Mouse (Mus musculus): ENCODE data around the gene Gm20708. TPM values are rescaled to one million over a fixed set of nuclear protein-coding genes. Genes with fewer than 3 reads are reported as not detected.
"Not testable (repeated sequence)": the region's sequence is repeated elsewhere in the genome, so short reads cannot be mapped to it uniquely, and the experiment has no call there.

Gene Gm20708
- polyA plus RNA-seq, 1 experiment, result not detected

DNA sequence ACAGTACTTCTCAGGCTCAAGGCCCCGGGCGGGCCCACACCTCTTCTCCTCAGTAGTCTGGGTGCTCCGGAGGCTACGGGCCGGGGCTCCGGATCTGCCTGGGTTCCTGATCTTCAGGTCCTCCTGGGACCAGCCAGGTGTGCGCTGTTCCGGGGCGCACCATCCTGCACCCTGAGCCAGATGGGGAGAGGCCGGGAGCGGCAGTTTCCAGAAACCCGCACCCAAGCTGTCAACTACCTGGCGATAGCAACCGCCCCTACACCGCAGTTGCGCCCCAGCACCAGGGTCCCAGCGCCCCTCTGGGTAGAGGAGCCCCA lies 29.3 kb upstream of the Gm20708 start:
- DNase-seq (ENCODE audit: low read depth, low spot score), result peak; percentile 45
- WGBS, result 3% methylated on average over 17 of the region's 17 CpGs

DNA sequence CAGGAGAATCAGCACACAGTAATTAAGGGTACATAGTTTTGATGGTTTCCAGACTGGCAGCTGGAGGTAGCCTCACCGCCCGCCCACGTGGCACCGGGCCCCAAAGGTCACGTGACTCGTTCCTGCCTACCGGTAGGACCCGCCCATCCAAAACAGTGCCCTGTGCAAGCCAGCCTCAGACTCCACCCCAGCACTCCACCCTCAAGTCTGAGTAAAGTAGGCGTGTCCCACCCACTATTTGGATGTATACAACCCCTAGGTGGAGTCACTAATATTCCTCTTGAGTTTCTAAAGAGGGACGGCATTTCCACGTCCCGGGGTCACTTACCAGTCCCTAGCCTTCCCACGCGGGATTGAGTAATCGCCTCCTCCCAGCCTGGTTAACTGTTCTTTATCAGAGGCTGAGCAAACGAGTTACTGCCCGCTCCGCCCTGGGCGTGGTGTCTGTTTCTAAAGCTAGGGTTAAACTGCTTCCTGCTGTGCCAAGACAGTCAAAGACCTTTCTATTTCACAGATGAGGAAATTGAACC lies 28.8 kb upstream of the Gm20708 start:
- peak; percentile 96 for DNase-seq (ENCODE audit: low read depth, low spot score)
- WGBS, result 2% methylated on average over 19 of the region's 19 CpGs

DNA sequence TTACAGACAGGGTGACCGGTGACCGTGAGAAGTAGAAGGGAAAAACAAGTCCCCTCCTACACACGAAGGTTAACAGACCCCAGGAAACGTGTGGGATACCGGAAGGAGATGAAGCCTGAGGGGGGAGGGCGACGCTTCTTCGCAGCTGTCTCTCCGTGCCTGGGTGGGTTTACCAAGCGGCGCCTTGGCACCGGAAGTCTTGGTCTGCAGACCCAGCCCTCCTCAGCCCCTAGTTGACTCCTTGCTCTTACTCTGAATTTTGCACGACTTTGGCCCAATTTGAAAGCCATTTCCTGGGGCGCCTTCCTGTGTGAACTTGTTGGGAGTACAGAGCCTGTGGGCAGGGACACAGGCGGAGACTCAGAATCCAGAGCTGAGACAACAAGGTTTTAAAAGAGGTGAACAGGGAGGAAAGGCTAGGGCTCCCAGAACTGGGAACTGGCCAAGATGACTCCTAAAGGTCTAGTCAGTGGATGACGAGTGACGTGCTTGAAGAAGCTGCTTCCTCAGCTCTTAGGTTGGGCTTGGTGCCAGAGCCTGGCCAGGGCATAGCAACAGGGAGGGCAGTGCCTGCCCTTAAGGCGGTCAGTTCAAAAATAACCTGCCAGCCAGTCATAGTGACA lies 28.2 kb upstream of the Gm20708 start:
- DNase-seq (ENCODE audit: low read depth, low spot score), result peak; percentile 77
- 8% methylated on average over 18 of the region's 18 CpGs for WGBS

DNA sequence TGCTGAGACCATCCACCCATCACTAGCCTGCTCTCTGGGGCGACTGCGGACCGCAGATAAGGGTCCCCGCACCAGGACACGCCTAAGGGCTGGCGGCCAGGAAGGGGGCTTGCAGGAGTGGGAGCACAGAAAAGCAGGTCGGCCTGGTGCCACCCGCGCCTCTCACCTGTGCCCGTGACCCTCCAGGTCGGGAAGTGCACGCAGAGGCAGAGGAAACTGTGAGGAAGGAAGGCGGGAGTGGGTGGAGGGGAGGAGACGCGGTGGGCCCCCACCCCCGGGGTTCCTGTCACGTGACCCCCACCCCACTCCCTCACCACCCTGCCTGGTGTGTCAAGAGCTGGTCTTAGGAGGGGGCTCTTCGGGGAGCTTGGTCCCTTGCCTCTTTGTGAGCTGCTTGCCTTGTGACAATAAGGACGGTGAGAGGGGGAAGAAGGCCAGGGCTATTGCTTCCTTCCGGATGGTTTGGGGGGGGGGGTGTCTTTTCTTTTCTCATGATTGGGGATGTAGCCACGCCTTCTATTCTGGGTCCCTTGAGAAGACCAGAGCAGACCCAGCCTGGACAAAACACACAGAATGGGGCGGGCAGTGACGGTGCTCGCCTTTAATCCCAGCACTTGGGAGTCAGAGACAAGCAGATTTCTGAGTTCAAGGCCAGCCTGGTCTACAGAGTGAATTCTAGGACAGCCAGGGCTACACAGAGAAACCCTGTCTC lies 27.3 kb upstream of the Gm20708 start, which contains the start of the genes Tmc8 and Tmc6:
TSS of gene Tmc8 (plus strand) at position 84 of the 712 bp plus-strand sequence.
TSS of gene Tmc6 (minus strand) at position 206 of the 712 bp plus-strand sequence.
- no peak for DNase-seq (ENCODE audit: low read depth, low spot score)

DNA sequence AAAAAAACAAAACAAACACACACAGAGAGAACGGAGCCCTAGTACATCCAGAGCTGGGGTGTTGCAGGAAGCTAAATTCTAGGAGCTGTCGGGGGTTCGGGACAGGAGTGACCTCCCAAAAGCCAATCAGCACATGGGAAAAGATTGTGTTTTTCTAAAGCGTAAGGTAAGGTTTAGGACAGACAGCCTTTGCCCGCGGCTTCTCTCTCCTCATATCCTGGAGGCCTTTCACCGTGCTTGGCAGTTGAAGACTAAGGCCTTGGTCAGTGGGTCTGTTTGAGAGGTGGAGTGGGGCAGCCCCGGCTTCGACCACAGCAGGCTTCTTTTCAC lies 26.8 kb upstream of the Gm20708 start:
- DNase-seq (ENCODE audit: low read depth, low spot score), result no peak
- WGBS, result 76% methylated on average over 9 of the region's 9 CpGs

More for the DNA sequence above, 27.3 kb upstream of the Gm20708 start, which contains the start of the genes Tmc8 and Tmc6:
- 61% methylated on average over 24 of the region's 24 CpGs for WGBS

DNA sequence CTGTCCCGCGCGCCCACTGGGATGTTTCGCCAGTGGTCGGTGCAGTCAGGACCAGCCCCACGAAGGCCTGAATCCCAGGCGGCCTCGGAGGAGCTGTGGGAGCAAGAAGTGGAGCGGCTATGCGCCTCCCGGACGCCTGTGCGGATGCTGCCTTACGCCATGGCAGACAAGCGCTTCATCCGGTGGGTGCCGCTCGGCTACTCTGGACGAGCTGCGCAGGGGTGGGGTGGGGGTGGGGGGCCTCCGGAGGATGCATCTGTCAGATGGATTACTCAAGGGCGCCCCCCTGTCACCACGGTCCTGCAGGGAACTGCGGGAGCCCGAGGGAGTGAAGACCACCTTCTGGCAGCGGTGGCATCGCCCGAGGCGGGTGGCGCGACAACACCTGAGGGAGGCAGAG lies 26.4 kb upstream of the Gm20708 start:
- WGBS, result 42% methylated on average over 31 of the region's 31 CpGs

DNA sequence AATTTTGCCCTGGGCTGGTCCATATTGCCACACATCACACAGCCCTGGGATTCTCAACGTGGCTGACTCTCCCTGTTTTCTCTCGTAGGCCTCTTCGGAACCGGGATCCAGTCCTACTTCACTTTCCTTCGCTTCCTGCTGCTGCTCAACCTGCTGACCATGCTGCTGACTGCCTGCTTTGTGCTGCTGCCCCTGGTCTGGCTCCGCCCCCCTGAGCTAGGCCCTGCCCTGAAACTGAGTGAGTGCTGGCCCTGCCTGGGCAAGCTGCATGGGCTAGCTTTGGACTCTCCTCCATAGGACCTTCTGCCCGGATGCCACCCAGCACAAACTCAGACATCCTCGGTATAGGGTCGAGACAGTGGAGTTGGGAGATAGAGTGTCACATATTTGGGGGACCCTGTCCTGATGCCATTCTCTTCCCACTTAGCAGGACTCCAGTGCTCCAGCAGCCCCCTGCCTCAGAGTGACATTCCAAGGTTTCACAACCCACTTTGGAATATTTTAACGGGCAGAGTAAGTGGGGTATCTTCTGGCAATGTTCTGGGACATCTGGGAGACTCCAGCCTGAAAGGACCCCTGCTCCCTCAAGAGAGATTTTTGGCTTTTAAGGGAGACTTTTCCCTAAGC lies 25.7 kb upstream of the Gm20708 start:
- DNase-seq (ENCODE audit: low read depth, low spot score), result no peak
- WGBS, result 60% methylated on average over 10 of the region's 10 CpGs

More for the DNA sequence above, 26.4 kb upstream of the Gm20708 start:
- no peak for DNase-seq (ENCODE audit: low read depth, low spot score)

DNA sequence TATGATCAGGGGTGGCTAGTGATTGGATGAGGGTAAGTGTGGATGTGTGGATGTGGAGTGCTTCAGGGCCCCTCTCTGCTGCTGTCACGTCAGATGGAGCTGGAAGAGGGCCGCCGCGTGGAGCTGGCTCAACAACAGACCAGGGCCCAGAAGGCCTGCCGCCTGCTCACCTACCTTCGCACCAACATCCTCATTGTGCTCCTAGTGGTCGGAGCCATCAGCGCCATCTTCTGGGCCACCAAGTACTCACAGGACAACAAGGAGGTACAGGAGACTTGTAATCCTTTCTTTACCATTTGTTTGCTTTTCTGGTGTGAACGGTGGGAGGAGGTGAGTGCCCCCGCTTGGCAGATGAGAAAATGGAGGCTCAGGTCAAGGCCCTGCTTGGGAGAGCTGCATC lies 23.2 kb upstream of the Gm20708 start:
- WGBS, result 9% methylated on average over 10 of the region's 10 CpGs
- DNase-seq (ENCODE audit: low read depth, low spot score), result no peak

DNA sequence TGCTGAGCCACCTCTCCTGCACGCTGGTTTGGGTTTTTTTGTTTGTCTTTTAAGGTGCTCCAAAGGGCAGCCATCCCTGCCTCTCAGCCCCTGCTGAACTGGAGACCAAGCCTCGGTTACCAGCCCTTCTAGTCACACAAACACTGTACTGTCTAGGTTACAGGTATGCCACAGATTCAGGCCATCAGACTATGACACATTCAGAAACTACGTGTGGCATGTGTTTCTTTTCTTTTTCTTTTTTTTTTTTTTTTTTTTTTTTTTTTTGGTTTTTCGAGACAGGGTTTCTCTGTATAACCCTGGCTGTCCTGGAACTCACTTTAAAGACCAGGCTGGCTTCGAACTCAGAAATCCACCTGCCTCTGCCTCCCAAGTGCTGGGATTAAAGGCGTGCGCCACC lies 21.0 kb upstream of the Gm20708 start:
- DNase-seq (ENCODE audit: low read depth, low spot score), result not testable (repeated sequence)
- WGBS, result 83% methylated on average over 7 of the region's 7 CpGs

DNA sequence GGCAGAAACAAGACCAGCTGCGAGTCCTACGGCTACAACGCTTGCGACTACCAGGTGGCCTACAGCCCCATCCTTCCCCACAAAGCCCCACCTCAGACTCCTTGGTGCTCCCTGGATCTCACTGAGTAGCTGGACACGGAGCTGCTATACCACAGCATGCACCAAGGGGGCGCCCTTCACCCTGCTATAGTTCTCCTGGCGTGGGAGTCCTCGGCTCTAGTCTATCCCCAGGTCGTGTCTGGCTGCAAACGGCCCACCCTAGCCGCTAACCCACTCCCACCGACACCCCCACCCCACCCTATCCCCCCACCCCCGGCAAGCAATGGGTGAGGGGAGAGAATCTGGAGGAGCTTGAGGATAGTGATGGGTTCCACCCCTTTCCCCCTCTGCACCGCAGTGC lies 19.2 kb upstream of the Gm20708 start:
- WGBS, result 2% methylated on average over 14 of the region's 14 CpGs
- no peak for DNase-seq (ENCODE audit: low read depth, low spot score)

DNA sequence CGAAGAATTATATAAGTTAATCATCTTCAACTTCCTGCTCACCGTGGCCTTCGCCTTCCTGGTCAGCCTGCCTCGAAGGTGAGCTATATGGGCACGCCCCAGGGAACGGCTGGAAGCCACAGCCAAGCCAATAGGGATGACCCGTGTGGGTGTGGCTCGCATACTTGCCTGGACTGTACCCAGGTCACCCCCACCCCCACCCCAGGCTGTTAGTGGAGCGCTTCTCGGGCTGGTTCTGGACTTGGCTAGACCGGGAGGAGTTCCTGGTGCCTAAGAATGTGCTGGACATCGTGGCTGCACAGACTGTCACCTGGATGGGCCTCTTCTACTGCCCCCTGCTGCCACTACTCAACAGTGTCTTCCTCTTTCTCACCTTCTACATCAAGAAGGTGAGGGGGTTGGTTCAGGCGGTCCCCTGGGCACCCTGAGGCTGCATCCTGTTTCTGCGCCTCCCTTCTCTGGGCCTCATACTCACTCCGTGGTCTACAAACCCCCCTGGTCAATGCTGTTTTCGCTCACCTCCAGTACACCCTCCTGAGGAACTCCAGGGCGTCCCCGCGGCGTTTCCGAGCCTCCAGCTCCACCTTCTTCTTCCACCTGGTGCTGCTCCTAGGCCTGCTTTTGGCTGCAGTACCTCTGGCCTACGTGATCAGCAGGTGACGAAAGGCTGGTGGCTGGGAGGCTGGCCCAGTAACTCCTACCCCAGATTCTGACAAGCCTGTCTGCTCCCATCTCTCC lies 18.6 kb upstream of the Gm20708 start:
- DNase-seq (ENCODE audit: low read depth, low spot score), result peak; percentile 83
- WGBS, result 22% methylated on average over 23 of the region's 23 CpGs

DNA sequence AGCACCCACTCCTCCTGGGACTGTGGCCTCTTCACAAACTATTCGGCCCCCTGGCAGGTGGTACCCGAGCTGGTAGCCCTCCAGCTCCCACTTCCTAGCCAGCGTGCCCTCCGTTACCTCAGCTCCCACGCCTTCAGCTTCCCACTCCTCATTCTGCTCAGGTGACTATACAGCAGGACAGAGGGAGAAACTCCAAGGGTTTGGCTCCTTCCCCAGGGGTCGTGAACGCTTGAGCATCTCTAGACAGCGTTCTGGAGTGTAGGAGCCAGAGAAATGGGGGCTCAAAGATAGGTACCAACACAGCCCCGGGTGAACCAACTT lies 18.1 kb upstream of the Gm20708 start:
- 67% methylated on average over 9 of the region's 9 CpGs for WGBS

DNA sequence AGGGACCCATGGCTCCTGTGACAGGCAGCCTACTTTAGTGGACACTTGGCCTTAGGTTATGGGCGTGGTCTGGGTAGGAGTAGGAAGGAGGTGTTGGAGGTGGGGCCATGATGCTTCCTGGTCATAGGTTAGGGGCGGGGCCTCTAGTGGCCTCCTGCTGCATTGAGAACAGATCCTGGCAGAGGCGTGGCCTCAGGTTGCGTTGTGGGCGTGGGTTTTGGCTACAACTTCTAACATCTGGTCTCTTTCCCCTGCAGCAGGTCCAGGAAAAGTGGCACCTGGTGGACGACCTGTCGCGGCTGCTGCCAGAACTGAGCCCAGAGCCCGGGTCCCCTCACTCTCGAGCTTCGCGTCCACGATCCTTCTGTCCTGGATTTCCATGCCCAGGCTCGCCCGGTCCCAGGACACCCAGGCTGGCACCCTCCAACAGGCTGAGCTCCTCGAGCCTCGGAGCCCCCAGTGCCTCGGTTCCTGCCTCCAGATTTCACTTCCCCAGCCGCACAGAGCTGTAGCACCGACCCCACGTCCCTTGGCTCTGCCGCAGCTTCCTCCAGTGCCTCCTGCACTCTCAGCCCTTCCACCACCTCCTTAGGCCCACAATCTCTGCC lies 17.1 kb upstream of the Gm20708 start:
- WGBS, result 6% methylated on average over 22 of the region's 22 CpGs
- DNase-seq (ENCODE audit: low read depth, low spot score), result peak; percentile 97

More for the DNA sequence above, 18.1 kb upstream of the Gm20708 start:
- DNase-seq (ENCODE audit: low read depth, low spot score), result no peak

DNA sequence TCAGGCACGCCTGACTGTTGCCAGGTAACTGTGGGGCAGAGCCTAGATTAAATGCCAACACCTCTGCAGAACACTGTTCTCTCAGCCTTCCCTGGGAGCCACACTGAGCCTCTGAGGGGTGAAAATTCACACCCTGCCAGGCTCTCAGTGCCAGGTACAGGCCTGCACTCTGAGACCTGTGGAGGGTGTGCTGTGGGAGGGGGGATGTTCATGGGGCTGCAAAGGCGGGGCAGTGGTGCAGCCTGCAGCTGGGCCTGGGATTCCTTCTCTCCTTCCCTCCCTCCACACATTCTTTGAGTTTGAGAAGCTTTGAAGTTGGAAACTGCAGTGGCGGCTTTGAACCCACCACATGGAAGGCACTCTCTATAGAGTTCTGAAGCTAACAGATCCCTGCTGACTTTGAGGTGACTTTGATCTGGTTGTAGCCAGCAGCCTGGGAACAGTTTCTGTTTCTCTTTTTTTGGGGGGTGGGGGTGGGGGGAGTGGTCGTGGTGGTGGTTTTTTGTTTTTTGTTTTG lies 15.4 kb upstream of the Gm20708 start:
- WGBS, result 77% methylated on average over 4 of the region's 4 CpGs
- DNase-seq (ENCODE audit: low read depth, low spot score), result no peak

DNA sequence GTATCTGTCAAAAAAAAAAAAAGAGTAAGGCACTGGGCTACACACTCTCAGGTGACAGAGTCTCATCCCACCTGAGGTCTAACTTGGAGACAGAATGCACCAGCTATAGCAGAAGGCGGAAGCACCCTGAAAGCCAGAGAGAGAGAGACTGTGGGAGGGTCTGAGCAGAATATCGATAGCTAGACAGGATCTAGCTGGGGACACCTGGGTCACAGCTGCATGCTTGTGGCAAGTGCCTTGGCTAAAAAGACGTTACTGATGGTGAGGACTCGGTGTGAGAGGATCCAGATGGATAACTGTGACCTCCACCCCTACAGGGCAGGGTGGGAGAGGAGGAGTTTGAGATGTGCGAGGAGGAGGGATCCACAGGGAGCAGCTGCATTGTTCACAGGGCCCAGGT lies 12.5 kb upstream of the Gm20708 start:
- 71% methylated on average over 5 of the region's 5 CpGs for WGBS
- DNase-seq (ENCODE audit: low read depth, low spot score), result no peak

DNA sequence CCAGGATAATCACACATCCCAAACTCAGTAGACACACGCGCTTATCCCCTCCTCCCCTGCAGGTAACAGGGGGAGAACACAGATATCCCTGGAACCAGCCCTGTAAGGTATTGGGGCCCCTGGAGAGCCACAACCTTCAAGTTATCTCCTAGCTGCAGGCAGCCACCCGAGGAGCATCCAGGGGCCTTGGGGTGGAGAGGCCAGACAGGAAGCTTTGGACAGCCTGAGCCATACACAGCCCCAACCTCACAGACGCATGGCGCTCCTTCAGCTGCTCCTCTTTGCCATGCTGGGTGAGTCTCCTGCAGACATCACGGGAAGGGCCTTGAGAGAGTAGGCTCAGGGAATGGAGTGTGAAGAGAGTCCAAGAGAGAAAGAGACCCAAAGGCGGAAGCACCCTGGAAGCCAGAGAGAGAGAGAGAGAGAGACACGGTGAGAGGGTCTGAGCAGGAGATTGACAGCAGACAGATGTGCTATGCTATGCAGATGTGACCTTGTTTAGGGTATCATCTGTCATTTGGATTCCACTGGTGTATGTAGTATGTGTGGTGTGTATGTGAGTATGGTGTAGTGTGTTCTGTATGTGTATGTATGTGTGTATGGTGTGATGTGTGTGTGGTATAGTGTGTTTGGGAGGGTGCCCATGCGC lies 11.8 kb upstream of the Gm20708 start, which contains the start of gene 6030468B19Rik:
TSS of gene 6030468B19Rik (plus strand) at position 150 of the 649 bp plus-strand sequence.
- 76% methylated on average over 9 of the region's 9 CpGs for WGBS
- DNase-seq (ENCODE audit: low read depth, low spot score), result no peak

DNA sequence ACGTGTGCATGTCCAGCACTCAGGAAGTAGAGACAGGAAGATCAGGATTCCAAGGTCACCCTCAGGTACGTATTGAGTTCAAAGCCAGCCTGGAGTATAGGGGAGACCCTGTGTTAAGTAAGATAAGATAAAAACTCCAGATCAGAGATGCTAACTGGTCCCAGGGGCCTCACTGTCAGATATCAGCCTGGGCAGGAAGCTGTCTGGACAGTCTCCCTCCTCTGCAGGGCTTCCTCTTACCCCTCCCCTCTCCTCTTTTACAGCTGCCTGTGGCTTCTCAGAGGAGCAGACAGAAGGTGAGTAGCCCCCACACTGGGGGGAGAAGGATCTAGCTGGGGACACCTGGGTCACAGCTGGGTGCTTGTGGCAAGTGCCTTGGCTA lies 11.3 kb upstream of the Gm20708 start:
- no peak for DNase-seq (ENCODE audit: low read depth, low spot score)
- 51% methylated on average over 2 of the region's 2 CpGs for WGBS

DNA sequence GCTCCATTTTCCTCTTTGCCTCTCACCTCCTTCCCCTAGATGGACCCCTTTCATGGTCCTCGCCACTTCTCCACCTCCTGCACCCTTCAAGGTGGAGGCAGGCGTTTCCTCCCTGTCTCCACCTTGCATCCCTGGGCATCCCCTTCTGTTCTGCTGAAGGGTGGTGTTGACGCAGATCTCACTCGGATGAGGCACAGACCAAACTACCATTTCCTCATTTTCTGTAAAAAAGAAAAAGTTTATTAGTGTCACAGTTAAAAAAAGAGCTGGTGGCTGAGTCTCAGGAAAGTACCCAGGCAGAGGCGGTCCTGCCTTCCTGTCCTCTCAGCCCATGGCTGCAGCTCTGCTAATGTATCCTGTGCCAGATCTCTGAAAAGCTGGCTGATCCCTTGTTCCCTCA lies 10.3 kb upstream of the Gm20708 start:
- DNase-seq (ENCODE audit: low read depth, low spot score), result no peak
- WGBS, result 73% methylated on average over 5 of the region's 5 CpGs

DNA sequence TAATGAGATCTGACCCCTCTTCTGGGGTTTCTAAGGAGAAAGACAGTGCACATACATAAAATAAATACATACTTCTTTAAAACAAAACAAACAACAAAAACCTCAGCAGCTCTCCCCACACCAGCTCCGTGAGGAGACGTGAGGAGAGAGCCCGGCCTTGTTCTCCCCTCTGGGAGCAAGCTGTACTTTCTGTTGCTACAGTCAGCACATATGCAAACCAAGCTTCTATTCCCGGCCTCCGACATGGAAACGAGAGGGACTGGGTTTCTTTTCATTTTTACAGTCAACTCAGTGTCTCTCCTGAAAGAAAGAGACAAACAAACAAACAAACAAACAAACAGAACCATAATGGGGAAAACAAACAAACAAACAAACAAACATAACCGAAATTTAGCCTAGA lies 9.4 kb upstream of the Gm20708 start:
- no peak for DNase-seq (ENCODE audit: low read depth, low spot score)
- WGBS, result 88% methylated on average over 7 of the region's 7 CpGs
